Mouse (Mus musculus) heart, embryonic 10.5 days (tissue): ENCODE results near the gene Plcb4. TPM values are rescaled to one million over a fixed set of nuclear protein-coding genes. Genes with fewer than 3 reads are reported as not detected.
"Not testable (repeated sequence)": the region's sequence is repeated elsewhere in the genome, so short reads cannot be mapped to it uniquely, and the experiment has no call there.

Experiments
- DNase-seq: peaks from one replicate; pipeline ENCODE4 v3.0.0-alpha.2; 2017; ENCODE audit warnings: low spot score
- H3K27ac ChIP-seq: fragments of 300-500 bp; sonication (generic); 2 replicates; pipeline ENCODE4 v1.5.1; 2016; ENCODE audit warnings: mild to moderate bottlenecking
- H3K27me3 ChIP-seq: fragments of 300-500 bp; sonication (generic); 2 replicates; pipeline ENCODE4 v1.6.1; 2016; ENCODE audit warnings: mild to moderate bottlenecking; ENCODE audit not compliant: poor library complexity, insufficient read depth, severe bottlenecking
- H3K36me3 ChIP-seq: fragments of 300-500 bp; sonication (generic); 2 replicates; pipeline ENCODE4 v1.6.1; 2016; ENCODE audit warnings: mild to moderate bottlenecking, moderate library complexity
- H3K4me1 ChIP-seq: fragments of 300-500 bp; sonication (generic); 2 replicates; pipeline ENCODE4 v1.6.1; 2016; ENCODE audit warnings: mild to moderate bottlenecking
- H3K4me3 ChIP-seq: fragments of 300-500 bp; sonication (generic); 2 replicates; pipeline ENCODE4 v1.5.1; 2016; ENCODE audit warnings: mild to moderate bottlenecking, moderate library complexity
- H3K9me3 ChIP-seq: fragments of 300-500 bp; sonication (generic); 2 replicates; pipeline ENCODE4 v1.6.1; 2016; ENCODE audit warnings: mild to moderate bottlenecking, moderate library complexity
- WGBS: fragments of 180-500 bp; shearing (Covaris S2); methylation state at CpG from one replicate; pipeline ENCODE4 v1.1.7; 2016; 5-methylcytosine and 5-hydroxymethylcytosine counted together
- polyA plus RNA-seq: library from polyadenylated mRNA; unstranded; fragments of >200 nt; fragmentation: Nextera tagmentation; extraction: Ambion mirVana; gene quantifications from 2 replicates; pipeline ENCODE4 v1.2.1, GENCODE M21; 2016

Plcb4 gene
- polyA plus RNA-seq, 1 experiment from 2014 or later: 17.8 TPM

- Histone ChIP-seq H3K27me3 (no peaks in the 10 kb centered on the region), H3K4me1 (peaks cover 33% of the 10 kb centered on the region), H3K4me3 (no peak overlapping the region), H3K27ac (no peak overlapping the region), H3K9me3 (no peaks in the 10 kb centered on the region), H3K36me3 (no peaks in the 10 kb centered on the region)
- WGBS: 61% methylated on average over 4 of the region's 4 CpGs
- no peak for DNase-seq
These were observed 73.8 kb downstream of the Plcb4 start for GRCm38 (mm10) chr2:135732651-135733050.

- H3K9me3 ChIP-seq: no peaks in the 10 kb centered on the region
- 55% methylated on average over 10 of the region's 10 CpGs for WGBS
These were observed 75.2 kb downstream of the Plcb4 start for GRCm38 (mm10) chr2:135733926-135734510.

DNA sequence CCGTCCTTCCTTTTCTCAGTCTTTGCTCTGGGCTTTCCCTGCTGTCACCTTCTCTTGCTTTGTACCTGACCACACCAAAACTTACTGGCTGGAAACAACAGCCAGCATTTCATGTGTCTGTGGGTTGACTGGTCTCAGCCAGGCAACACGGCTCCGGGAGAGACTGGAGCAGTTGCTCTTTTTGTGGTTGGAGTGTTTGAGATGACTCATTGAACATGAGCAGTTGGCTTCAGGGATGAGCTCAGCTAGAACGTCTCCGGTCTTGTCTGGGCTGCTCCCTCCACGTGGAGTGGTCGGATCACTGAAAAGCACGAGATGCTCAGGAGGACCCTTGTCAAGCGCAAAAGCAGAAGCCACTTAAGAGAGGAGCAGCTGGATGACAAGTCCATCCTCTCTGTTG is 78.7 kb downstream of the Plcb4 start:
- no peak for DNase-seq
- H3K36me3 ChIP-seq: no peaks in the 10 kb centered on the region
- H3K27ac ChIP-seq: no peak overlapping the region; the same call in 1 of the 2 replicates
- 67% methylated on average over 9 of the region's 9 CpGs for WGBS
- H3K4me1 ChIP-seq: peaks cover 25% of the 10 kb centered on the region
- H3K27me3 ChIP-seq: no peaks in the 10 kb centered on the region
- no peak overlapping the region for H3K4me3 ChIP-seq
- no peaks in the 10 kb centered on the region for H3K9me3 ChIP-seq

More at GRCm38 (mm10) chr2:135733926-135734510, 75.2 kb downstream of the Plcb4 start:
- H3K4me1 ChIP-seq: peaks cover 37% of the 10 kb centered on the region
- H3K27ac ChIP-seq: no peak overlapping the region
- no peak overlapping the region for H3K4me3 ChIP-seq
- H3K36me3 ChIP-seq: no peaks in the 10 kb centered on the region
- DNase-seq: no peak
- H3K27me3 ChIP-seq: no peaks in the 10 kb centered on the region

DNA sequence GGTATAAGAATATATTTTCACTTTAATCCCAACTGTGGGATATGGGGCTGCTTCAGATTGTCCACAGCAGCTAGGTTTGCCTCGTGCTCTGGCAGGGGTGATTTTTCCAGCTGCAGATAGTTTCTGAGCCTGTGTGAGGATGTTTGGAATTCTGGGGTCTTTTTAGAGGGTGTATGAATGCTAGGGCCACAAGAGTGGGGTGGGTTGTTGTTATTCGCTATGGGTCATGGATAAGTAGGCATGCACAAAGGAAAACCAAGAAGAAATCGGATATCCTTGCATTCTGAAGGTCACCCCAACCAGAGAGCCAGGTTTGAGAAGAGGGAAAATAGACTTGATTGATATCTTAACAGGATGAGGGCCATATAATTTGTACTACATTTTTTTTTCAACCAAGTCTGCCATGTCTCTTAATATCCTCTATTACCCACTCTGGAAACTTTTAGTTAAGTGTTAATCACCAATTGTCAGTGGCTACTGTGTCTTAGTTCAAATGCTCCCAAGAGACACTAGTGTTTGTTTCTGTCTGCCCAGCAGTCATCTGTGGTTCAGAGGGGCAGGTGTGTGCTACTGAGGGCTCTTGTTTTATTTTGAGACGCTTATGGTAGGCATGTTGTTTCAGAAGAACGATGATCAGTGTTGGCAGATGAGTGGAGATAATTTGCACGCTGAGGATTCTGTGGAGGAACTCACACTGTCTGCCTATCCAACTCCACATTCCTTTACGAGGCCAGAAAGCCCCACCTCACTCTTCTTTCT is 79.4 kb downstream of the Plcb4 start:
- not testable (repeated sequence) for DNase-seq, H3K36me3 ChIP-seq, H3K27ac ChIP-seq, H3K9me3 ChIP-seq, H3K27me3 ChIP-seq, H3K4me3 ChIP-seq
- 73% methylated on average over 7 of the region's 7 CpGs for WGBS
- H3K4me1 ChIP-seq: peaks cover 24% of the 10 kb centered on the region

- Histone ChIP-seq H3K27me3 (no peaks in the 10 kb centered on the region), H3K4me3 (no peak overlapping the region), H3K9me3 (no peaks in the 10 kb centered on the region), H3K4me1 (peaks cover 28% of the 10 kb centered on the region), H3K36me3 (no peaks in the 10 kb centered on the region), H3K27ac (no peak overlapping the region)
- 58% methylated on average over 1 of the region's 1 CpGs for WGBS
- no peak for DNase-seq
These were observed 80.1 kb downstream of the Plcb4 start for GRCm38 (mm10) chr2:135738950-135739349.

DNA sequence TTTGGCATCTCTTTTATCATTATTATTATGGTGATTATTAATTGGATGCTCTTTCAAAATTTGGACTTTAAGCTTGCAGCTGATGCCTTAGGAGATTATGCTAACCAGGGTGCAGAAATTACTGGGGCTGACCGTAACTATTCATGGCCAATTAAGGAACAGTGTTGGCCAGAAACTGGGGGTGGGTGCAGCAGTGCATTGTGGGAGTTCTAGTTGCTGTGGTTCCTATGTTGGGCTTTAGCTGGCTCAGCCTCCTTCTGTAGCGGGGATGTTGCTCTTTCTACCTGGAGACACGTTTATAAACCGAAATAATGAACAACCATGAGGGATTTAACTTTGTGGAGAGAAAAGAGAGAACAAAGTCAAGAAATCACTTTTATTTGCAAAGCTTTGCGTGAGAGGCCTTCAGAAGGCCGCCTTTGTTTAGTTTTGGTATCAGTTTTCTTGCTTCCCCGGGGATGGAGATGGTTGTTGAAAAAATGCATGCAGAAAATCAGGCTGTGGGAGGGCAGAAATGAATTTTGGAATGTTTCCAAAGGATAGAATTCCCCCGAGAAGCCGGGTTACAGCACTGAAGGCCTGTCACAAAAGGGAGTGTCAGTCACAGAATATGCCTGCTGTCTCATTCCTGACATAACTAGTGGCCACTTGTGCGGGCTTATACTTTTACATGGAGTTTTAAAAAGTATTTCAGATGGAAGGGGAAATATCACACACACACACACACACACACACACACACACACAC is 84.3 kb downstream of the Plcb4 start:
- DNase-seq: no peak
- peaks cover 12% of the 10 kb centered on the region for H3K4me1 ChIP-seq
- H3K9me3 ChIP-seq: no peaks in the 10 kb centered on the region
- no peaks in the 10 kb centered on the region for H3K27me3 ChIP-seq
- H3K27ac ChIP-seq: 0 out of 2 replicates have a peak overlapping the region, but pooled peaks have one; percentile 22
- WGBS: 69% methylated on average over 10 of the region's 10 CpGs
- H3K4me3 ChIP-seq: no peak overlapping the region
- H3K36me3 ChIP-seq: no peaks in the 10 kb centered on the region

GRCm38 (mm10) chr2:135744711-135745110 is 85.9 kb downstream of the Plcb4 start:
- H3K9me3 ChIP-seq: no peaks in the 10 kb centered on the region
- H3K4me3 ChIP-seq: no peak overlapping the region
- 65% methylated on average over 8 of the region's 8 CpGs for WGBS
- no peaks in the 10 kb centered on the region for H3K27me3 ChIP-seq
- no peak for DNase-seq
- no peak overlapping the region for H3K27ac ChIP-seq
- H3K4me1 ChIP-seq: peaks cover 25% of the 10 kb centered on the region
- no peaks in the 10 kb centered on the region for H3K36me3 ChIP-seq

GRCm38 (mm10) chr2:135745126-135745525 is 86.3 kb downstream of the Plcb4 start:
- Histone ChIP-seq H3K9me3 (no peaks in the 10 kb centered on the region), H3K36me3 (no peaks in the 10 kb centered on the region), H3K4me1 (peaks cover 28% of the 10 kb centered on the region), H3K27ac (no peak overlapping the region), H3K4me3 (no peak overlapping the region), H3K27me3 (no peaks in the 10 kb centered on the region)
- DNase-seq: no peak
- 52% methylated on average over 7 of the region's 7 CpGs for WGBS

GRCm38 (mm10) chr2:135748441-135748840 is 89.6 kb downstream of the Plcb4 start:
- Histone ChIP-seq H3K4me1 (peaks cover 26% of the 10 kb centered on the region), H3K36me3 (no peaks in the 10 kb centered on the region), H3K27ac (no peak overlapping the region), H3K9me3 (no peaks in the 10 kb centered on the region), H3K27me3 (no peaks in the 10 kb centered on the region), H3K4me3 (no peak overlapping the region)
- 71% methylated on average over 5 of the region's 5 CpGs for WGBS
- no peak for DNase-seq

- DNase-seq: no peak
- Histone ChIP-seq H3K4me3 (no peak overlapping the region), H3K4me1 (peaks cover 24% of the 10 kb centered on the region), H3K27me3 (no peaks in the 10 kb centered on the region), H3K36me3 (no peaks in the 10 kb centered on the region), H3K9me3 (no peaks in the 10 kb centered on the region), H3K27ac (no peak overlapping the region)
- WGBS: 77% methylated on average over 15 of the region's 15 CpGs
These were observed 90.8 kb downstream of the Plcb4 start for GRCm38 (mm10) chr2:135749606-135750005.

DNA sequence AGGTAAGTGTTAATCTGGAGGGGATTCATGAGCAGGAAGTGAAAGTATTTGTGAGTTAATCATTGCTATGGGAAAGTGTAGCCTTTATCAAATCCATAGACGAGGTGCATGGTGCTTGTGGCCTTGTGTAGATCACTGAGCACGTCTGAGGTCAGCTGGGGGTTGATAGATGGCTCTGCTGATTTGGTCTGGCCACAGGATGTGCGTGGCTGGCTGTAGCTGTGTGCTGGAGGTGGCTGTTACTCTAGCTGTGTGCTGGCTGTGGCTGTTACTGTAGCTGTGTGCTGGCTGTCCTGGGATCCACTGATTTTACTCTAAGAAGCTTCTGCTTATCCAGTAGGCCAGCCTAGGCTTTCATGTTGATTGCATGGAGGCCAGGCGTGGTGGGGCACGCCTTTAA is 91.9 kb downstream of the Plcb4 start:
- WGBS: 58% methylated on average over 5 of the region's 5 CpGs
- Histone ChIP-seq H3K36me3 (no peaks in the 10 kb centered on the region), H3K4me3 (no peak overlapping the region), H3K27ac (no peak overlapping the region), H3K27me3 (no peaks in the 10 kb centered on the region), H3K4me1 (peaks cover 24% of the 10 kb centered on the region), H3K9me3 (no peaks in the 10 kb centered on the region)
- no peak for DNase-seq

GRCm38 (mm10) chr2:135755792-135756191 is 97.0 kb downstream of the Plcb4 start:
- DNase-seq: no peak
- Histone ChIP-seq H3K27me3 (no peaks in the 10 kb centered on the region), H3K9me3 (no peaks in the 10 kb centered on the region), H3K27ac (no peak overlapping the region), H3K4me3 (no peak overlapping the region), H3K36me3 (no peaks in the 10 kb centered on the region), H3K4me1 (peaks cover under 1% of the 10 kb centered on the region; the same call in 1 of the 2 replicates)
- 86% methylated on average over 5 of the region's 5 CpGs for WGBS

DNA sequence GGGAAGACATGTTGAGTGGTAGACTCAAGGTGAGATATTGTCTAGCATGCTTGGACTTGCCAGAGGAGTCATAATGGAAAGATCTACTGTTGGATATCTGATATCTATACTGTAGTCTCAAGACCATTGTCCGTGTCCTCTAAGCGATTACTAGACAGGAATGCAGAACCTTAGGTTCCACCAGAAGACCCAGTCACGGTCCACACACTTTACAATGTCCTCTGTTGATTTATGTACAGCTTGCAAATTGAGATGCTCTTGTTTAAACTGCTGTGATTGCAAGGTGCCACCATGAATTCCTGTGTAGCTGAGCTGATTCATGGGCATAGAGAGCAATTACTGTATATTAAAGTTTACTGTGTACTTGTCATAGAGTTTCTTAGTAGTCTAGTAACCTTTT is 98.7 kb downstream of the Plcb4 start:
- Histone ChIP-seq H3K4me3 (no peak overlapping the region), H3K4me1 (peaks cover 5% of the 10 kb centered on the region; the same call in 1 of the 2 replicates), H3K9me3 (no peaks in the 10 kb centered on the region), H3K27ac (no peak overlapping the region), H3K27me3 (no peaks in the 10 kb centered on the region), H3K36me3 (no peaks in the 10 kb centered on the region)
- no peak for DNase-seq
- WGBS: 90% methylated on average over 3 of the region's 3 CpGs
